Mouse (Mus musculus) midbrain, embryonic 13.5 days (tissue): ENCODE results near the gene Abca4. TPM values are rescaled to one million over a fixed set of nuclear protein-coding genes. Genes with fewer than 3 reads are reported as not detected.

Experiments used
- ATAC-seq: fragments of 200-750 bp; cut with Nextera tagmentation; 2 replicates; pipeline ENCODE4 v1.8.0; 2017; ENCODE audit warnings: mild to moderate bottlenecking, moderate TSS enrichment, moderate library complexity
- H3K27ac ChIP-seq: fragments of 300-500 bp; sonication (generic); 2 replicates; pipeline ENCODE4 v1.5.1; 2015; ENCODE audit warnings: inconsistent platforms, mild to moderate bottlenecking, moderate library complexity
- H3K27me3 ChIP-seq: fragments of 300-500 bp; sonication (generic); 2 replicates; pipeline ENCODE4 v1.6.1; 2015; ENCODE audit warnings: mild to moderate bottlenecking, inconsistent platforms
- H3K36me3 ChIP-seq: fragments of 300-500 bp; sonication (generic); 2 replicates; pipeline ENCODE4 v1.6.1; 2015; ENCODE audit warnings: mild to moderate bottlenecking, inconsistent platforms
- H3K4me1 ChIP-seq: fragments of 300-500 bp; sonication (generic); replicated peaks from 2 replicates; pipeline ENCODE4 v1.6.1; 2015; ENCODE audit warnings: inconsistent platforms
- H3K4me2 ChIP-seq: fragments of 300-500 bp; sonication (generic); replicated peaks from 2 replicates; pipeline ENCODE4 v1.6.1; 2015; ENCODE audit warnings: moderate library complexity, mild to moderate bottlenecking, inconsistent platforms
- H3K4me3 ChIP-seq: fragments of 300-500 bp; sonication (generic); replicated peaks from 2 replicates; pipeline ENCODE4 v1.5.1; 2015; ENCODE audit warnings: mild to moderate bottlenecking, inconsistent platforms
- H3K9ac ChIP-seq: fragments of 300-500 bp; sonication (generic); replicated peaks from 2 replicates; pipeline ENCODE4 v1.6.1; 2015; ENCODE audit warnings: mild to moderate bottlenecking, inconsistent platforms
- H3K9me3 ChIP-seq: fragments of 300-500 bp; sonication (generic); 2 replicates; pipeline ENCODE4 v1.6.1; 2016; ENCODE audit warnings: mild to moderate bottlenecking, inconsistent platforms
- WGBS: fragments of 180-500 bp; shearing (Covaris S2); methylation state at CpG from one replicate; pipeline ENCODE4 v1.1.7; 2015; 5-methylcytosine and 5-hydroxymethylcytosine counted together
- polyA plus RNA-seq: library from polyadenylated mRNA; unstranded; fragments of >200 nt; fragmentation: Nextera tagmentation; extraction: Ambion mirVana; gene quantifications from 2 replicates; pipeline ENCODE4 v1.2.1, GENCODE M21; 2015

Abca4 gene
- polyA plus RNA-seq, 1 experiment from 2014 or later, result 1.3 TPM

DNA sequence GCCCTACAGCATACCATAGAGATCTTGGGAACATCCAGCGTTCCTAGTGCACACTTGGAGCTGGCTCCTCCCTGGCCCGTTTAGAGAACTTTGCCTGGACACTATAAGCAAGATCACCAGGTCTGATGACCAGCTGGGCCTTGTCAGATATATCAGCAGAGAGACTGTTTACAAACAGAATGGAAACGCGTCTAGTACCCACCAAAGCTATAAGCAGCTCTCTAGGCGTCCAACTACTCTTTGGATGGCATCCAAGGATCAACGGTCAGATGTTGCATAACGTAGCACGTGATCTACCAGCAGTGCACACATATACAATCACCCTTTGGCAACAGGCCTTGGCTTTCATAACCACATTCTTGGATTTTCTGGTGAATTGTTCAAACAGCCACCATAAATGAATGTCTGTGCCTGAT, 154.7 kb downstream of the Abca4 start:
- Histone ChIP-seq H3K27me3 (no peaks in the 10 kb centered on the region), H3K36me3 (no peaks in the 10 kb centered on the region), H3K4me3 (no peak overlapping the region), H3K27ac (no peak overlapping the region), H3K9ac (no peak overlapping the region), H3K9me3 (no peaks in the 10 kb centered on the region), H3K4me2 (no peak overlapping the region), H3K4me1 (peaks cover 10% of the 10 kb centered on the region)
- no peak for ATAC-seq
- 85% methylated on average over 8 of the region's 8 CpGs for WGBS

DNA sequence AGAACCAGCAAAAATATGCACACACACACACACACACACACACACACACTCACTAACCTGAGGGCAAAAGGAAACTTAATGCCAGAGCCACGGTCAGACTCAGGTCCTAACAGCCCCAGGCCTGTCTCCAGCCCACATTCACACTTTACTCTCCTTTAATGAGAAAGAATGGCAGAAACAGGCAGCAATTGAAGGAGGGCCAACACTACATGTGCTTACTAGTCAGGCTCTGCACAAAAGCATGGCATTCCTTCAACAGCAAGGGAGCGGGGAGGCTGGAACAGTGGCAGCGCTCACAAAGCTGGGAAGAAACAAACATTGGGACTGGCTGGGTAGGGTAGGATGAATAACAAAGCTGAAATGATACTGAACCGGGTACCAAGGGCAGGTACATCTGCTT, 155.4 kb downstream of the Abca4 start:
- no peak overlapping the region for H3K9ac ChIP-seq
- H3K27me3 ChIP-seq, result no peaks in the 10 kb centered on the region
- no peak overlapping the region for H3K4me2 ChIP-seq
- H3K27ac ChIP-seq, result no peak overlapping the region
- 82% methylated on average over 4 of the region's 4 CpGs for WGBS
- H3K9me3 ChIP-seq, result no peaks in the 10 kb centered on the region
- H3K36me3 ChIP-seq, result no peaks in the 10 kb centered on the region
- ATAC-seq, result no peak
- H3K4me1 ChIP-seq, result peaks cover 10% of the 10 kb centered on the region
- H3K4me3 ChIP-seq, result no peak overlapping the region

DNA sequence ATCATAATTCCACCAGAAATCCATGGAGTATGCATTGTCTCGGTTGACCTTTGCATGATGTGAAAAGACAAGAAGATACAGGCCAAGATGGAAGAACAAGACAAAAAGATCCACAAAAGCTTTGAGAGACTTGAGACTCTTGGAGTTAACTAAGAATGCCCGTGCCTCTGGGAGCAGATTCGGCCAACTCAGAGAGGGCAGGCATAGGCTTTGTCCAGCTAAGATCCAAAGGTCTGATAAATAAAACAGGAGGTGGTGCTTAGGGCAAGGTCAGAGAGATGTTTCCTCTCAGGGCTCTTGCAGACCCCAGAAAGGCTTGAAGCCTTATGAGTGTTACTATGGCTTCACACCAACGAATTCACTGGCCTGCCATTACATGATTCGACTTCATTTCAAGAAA, 155.8 kb downstream of the Abca4 start:
- no peak for ATAC-seq
- H3K4me1 ChIP-seq, result peaks cover 10% of the 10 kb centered on the region
- H3K4me2 ChIP-seq, result no peak overlapping the region
- no peaks in the 10 kb centered on the region for H3K27me3 ChIP-seq
- H3K36me3 ChIP-seq, result no peaks in the 10 kb centered on the region
- H3K4me3 ChIP-seq, result no peak overlapping the region
- no peak overlapping the region for H3K27ac ChIP-seq
- no peak overlapping the region for H3K9ac ChIP-seq
- 86% methylated on average over 5 of the region's 5 CpGs for WGBS
- no peaks in the 10 kb centered on the region for H3K9me3 ChIP-seq

DNA sequence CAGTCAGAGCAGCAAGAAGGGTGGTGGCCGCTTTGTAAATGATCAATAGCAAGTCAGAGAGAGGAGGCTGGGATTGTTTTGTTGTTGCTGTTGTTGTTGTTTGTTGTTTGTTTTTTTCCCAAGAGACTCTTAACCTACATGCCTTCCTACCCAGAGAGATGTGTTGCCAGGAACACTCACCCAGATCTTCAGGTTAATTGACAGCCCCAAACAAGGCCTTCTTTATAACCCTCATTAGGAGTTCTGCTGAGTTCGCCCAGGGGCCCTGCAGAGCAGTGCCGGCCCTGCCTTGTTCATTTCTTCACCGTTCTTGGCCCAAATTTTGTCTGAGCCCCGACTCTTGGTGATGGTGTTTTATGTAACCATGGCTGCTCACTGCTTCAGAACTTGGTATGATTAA, 156.2 kb downstream of the Abca4 start:
- Histone ChIP-seq H3K36me3 (no peaks in the 10 kb centered on the region), H3K4me3 (no peak overlapping the region), H3K9ac (no peak overlapping the region), H3K27me3 (no peaks in the 10 kb centered on the region), H3K4me2 (no peak overlapping the region), H3K27ac (no peak overlapping the region), H3K9me3 (no peaks in the 10 kb centered on the region), H3K4me1 (peaks cover 10% of the 10 kb centered on the region)
- 83% methylated on average over 5 of the region's 5 CpGs for WGBS
- no peak for ATAC-seq

DNA sequence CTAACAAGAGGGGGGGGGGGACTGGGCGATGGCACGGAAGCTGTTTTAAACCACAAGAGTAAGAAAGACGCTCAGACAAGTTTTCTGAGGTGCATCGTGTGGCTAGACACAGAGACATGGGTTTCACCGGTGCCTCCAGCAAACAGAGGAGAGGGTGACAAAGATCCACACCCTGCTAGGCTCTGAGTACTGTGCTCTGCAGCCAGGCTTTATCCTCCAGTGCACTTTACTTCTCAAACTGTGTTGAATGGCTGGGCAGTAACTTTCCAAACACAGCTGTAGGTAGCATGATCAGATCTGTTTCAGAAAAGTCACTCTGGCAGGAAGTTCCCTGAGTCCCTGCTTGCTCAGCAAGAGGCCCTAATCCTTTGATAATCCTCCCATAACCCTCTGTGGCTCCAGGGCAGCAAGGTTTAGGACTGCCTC, 158.1 kb downstream of the Abca4 start:
- H3K27ac ChIP-seq, result no peak overlapping the region
- H3K4me3 ChIP-seq, result no peak overlapping the region
- no peak overlapping the region for H3K9ac ChIP-seq
- ATAC-seq, result no peak
- H3K9me3 ChIP-seq, result no peaks in the 10 kb centered on the region
- H3K4me1 ChIP-seq, result peaks cover 10% of the 10 kb centered on the region
- WGBS, result 10% methylated on average over 5 of the region's 5 CpGs
- H3K27me3 ChIP-seq, result no peaks in the 10 kb centered on the region
- no peaks in the 10 kb centered on the region for H3K36me3 ChIP-seq
- no peak overlapping the region for H3K4me2 ChIP-seq

DNA sequence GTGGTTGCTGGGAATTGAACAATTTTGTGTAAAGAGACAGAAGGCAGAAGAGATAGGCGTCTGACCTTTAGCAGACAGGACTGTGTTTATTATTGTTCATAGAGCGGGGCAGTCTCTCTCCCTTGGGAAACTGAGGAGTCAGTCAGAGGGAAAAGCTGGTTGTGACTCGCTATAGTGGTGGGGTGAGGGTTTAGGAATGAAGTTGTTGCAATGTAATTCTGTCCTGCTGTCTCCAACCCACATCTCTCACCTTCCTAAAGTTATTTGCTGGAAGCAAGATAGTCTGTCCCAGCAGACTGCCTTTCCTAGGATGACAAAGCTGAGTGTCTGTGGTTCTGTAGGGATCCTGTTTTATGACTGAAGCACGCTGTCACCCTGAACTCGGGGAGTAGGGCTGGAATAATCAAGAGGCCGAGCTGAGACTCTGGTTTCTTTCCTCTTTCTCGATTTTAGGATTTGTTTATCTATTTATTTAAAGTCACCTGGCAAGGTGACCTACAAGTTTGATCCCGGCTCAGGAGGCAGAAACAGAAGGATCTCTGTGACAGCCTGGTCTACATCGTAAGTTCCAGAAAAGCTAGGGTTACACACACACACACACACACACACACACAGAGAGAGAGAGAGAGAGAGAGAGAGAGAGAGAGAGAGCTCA, 159.6 kb downstream of the Abca4 start:
- no peaks in the 10 kb centered on the region for H3K27me3 ChIP-seq
- no peak overlapping the region for H3K27ac ChIP-seq
- no peak for ATAC-seq
- no peak overlapping the region for H3K9ac ChIP-seq
- peaks cover 10% of the 10 kb centered on the region for H3K4me1 ChIP-seq
- 82% methylated on average over 9 of the region's 9 CpGs for WGBS
- no peaks in the 10 kb centered on the region for H3K36me3 ChIP-seq
- H3K4me2 ChIP-seq, result no peak overlapping the region
- no peaks in the 10 kb centered on the region for H3K9me3 ChIP-seq
- H3K4me3 ChIP-seq, result no peak overlapping the region

DNA sequence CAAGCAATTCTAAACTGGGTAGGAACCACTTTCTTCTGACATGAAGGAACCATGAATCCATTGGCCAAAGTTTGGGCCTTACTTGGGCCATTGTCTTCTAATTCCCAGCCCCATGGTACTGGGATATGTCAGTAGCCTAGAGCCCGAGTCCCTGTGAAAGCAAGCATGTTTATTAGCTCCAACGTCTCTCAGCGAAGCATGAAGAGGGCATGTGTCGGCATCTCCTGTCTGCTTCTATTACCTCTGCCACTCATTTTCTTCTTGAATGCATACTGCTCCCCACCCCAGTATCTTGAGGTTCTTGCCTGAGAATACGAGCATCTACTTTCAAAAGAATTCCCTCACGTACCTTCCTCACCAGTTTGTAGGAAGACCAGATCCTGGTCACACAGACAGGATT, 161.5 kb downstream of the Abca4 start:
- WGBS, result 83% methylated on average over 6 of the region's 6 CpGs
- H3K36me3 ChIP-seq, result no peaks in the 10 kb centered on the region
- H3K4me3 ChIP-seq, result no peak overlapping the region
- no peak overlapping the region for H3K4me2 ChIP-seq
- no peaks in the 10 kb centered on the region for H3K9me3 ChIP-seq
- ATAC-seq, result no peak
- H3K4me1 ChIP-seq, result peaks cover 10% of the 10 kb centered on the region
- H3K9ac ChIP-seq, result no peak overlapping the region
- no peak overlapping the region for H3K27ac ChIP-seq
- no peaks in the 10 kb centered on the region for H3K27me3 ChIP-seq

DNA sequence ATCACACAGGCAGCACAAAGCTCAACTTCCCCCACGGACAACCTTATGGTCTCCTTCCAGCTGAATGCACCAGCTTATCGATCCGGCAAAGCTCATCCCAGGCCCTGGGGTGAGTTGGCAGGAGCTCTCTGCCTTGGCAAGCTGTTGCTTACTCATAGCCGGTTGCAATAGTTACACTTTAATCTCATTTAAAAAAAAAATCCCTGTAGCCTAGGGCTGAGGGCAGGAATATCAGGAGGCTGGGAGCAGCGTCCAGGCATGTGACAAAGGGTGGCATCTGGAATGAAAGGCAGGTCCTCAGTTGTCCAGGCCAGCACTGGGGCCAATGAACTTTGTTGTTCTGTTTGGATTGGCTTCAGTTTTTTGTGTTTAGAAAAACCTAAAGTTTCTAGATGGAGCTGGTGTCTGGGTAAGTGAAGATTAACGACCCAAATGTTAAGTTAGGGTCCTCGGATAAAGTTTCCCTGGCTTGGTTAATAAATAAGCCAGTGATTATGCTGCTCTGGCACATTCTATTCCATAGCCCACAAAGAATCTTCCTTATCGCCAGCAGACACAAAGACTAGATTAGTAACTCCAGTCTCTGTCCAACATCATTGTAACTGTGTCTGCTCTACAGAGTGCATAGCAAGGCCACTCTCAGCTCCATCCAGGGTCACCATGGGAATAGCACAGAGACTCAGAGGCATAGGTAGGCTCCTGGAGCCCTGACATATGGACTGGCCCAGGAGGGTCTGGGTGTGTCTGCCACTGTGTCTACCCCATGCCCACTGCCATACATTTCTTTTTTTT, 162.2 kb downstream of the Abca4 start:
- H3K4me1 ChIP-seq, result peaks cover 10% of the 10 kb centered on the region
- no peaks in the 10 kb centered on the region for H3K27me3 ChIP-seq

DNA sequence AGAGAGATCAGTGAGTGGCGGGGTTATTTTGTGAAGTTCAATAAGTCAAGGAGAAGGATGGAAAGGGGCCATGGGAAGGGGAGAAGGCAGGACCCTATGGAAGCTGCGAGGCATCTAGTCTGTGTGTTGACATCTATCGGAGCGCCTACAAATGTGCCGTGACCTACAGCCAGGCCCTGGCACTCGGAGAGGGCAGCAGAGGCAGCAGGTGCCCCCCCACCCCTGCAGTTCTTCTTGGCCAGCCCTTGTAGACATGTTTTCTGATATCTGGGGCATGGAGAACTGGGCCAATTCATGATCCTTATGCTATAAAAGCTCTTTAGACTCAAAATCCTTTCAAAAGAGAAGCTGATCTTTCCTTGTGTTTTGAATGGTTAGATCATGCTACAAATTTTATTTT, 163.5 kb downstream of the Abca4 start:
- H3K9ac ChIP-seq, result no peak overlapping the region
- peaks cover 1% of the 10 kb centered on the region; the same call in 1 of the 2 replicates for H3K4me1 ChIP-seq
- no peaks in the 10 kb centered on the region for H3K27me3 ChIP-seq
- no peaks in the 10 kb centered on the region for H3K9me3 ChIP-seq
- no peak overlapping the region for H3K27ac ChIP-seq
- no peak for ATAC-seq
- no peaks in the 10 kb centered on the region for H3K36me3 ChIP-seq
- H3K4me3 ChIP-seq, result no peak overlapping the region
- WGBS, result 75% methylated on average over 6 of the region's 6 CpGs
- no peak overlapping the region for H3K4me2 ChIP-seq

More for the DNA sequence above, 162.2 kb downstream of the Abca4 start:
- Histone ChIP-seq H3K9ac (no peak overlapping the region), H3K4me2 (no peak overlapping the region), H3K9me3 (no peaks in the 10 kb centered on the region), H3K36me3 (no peaks in the 10 kb centered on the region), H3K4me3 (no peak overlapping the region), H3K27ac (no peak overlapping the region)
- no peak for ATAC-seq
- WGBS, result 62% methylated on average over 8 of the region's 8 CpGs

DNA sequence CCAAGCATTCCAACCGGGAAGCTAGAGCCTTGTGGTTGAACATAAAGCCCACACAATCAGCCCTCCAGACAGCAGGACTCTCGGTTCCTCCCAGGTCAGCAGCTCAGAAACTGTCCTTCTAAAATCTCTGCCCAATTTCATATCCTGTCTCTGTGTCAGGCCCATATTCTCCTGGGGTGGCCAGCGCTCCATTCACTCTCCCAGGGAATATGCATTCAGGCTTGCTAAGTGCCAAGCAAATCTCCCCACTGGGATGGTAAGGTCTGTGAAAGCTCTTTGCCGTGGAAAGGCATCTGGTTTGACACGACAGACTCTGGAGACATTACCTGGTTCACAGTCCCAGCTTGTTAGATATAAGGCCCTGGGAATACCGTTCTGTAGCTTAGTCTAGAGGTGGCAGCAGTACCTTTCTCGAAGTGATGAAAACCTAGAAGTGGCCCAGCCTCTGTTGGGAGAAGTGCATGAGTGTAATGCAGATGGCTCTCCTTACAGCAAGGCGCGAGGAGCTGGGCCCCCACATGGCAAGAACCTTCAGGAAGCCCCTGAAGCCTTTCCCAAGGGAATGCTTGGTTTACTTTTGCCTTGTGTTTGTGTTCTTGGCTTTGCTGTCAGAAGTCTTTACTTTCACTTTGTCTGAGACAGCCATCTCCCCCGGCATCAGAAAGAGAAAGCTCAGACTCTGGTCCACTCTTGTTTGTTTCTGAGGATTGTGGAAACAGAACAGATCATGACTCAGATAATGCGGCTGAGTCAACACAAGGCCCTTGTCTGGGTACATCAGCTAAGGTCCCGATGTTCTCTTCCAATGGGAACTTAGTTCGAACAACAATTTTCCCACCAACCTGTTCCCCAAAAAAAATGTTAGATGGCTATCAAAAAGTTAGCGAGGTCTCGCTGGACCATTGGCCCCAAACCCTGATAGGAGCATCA, 164.3 kb downstream of the Abca4 start:
- WGBS, result 88% methylated on average over 15 of the region's 15 CpGs
- H3K9me3 ChIP-seq, result no peaks in the 10 kb centered on the region
- no peak overlapping the region for H3K4me3 ChIP-seq
- no peak overlapping the region for H3K4me2 ChIP-seq
- no peak overlapping the region for H3K9ac ChIP-seq
- H3K27ac ChIP-seq, result no peak overlapping the region
- H3K4me1 ChIP-seq, result no peaks in the 10 kb centered on the region
- ATAC-seq, result no peak
- H3K36me3 ChIP-seq, result no peaks in the 10 kb centered on the region
- no peaks in the 10 kb centered on the region for H3K27me3 ChIP-seq

DNA sequence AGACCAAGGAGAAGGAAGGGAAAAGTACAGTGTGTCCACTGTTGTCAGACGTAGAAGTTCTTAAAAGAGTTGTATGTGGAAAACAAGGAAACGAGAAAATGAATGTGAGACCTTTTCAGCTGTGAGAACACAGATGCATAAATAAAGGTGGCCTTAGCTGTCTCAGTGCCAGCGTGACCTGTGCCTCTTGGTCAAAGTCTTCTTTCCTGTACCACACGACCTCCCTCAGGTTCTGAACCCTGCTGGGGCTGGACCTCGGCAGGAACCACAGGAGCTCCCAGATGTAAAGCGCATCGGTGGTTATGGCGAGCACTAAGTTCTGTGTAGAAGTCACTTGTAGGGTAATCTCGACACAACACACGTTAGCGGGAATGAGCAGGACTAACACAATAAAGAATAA, 165.3 kb downstream of the Abca4 start:
- Histone ChIP-seq H3K9ac (no peak overlapping the region), H3K36me3 (no peaks in the 10 kb centered on the region), H3K27ac (no peak overlapping the region), H3K9me3 (no peaks in the 10 kb centered on the region), H3K27me3 (no peaks in the 10 kb centered on the region), H3K4me3 (no peak overlapping the region), H3K4me2 (no peak overlapping the region), H3K4me1 (no peaks in the 10 kb centered on the region)
- ATAC-seq, result no peak
- 94% methylated on average over 11 of the region's 11 CpGs for WGBS

DNA sequence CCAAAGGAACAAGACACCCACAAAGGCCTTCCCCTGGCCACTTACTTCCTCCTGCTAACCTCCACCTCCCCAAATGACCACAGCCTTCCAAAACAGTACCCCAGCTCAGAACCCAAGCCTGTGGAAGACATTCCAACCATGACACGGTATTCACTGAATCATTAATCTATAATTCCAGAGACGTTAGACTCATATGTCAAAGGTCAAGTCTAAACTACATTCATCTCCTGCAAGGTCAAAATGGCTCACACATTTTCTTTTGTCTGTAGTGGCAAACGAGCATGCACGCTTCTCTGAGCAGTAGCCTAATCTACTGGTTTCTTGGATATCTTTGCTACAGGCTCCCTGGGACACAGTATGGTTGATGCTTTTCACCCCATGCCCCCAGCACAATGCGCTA, 166.2 kb downstream of the Abca4 start:
- Histone ChIP-seq H3K36me3 (no peaks in the 10 kb centered on the region), H3K27me3 (no peaks in the 10 kb centered on the region), H3K9ac (no peak overlapping the region), H3K4me3 (no peak overlapping the region), H3K4me2 (no peak overlapping the region), H3K4me1 (no peaks in the 10 kb centered on the region), H3K9me3 (no peaks in the 10 kb centered on the region), H3K27ac (no peak overlapping the region)
- ATAC-seq, result no peak
- 61% methylated on average over 5 of the region's 5 CpGs for WGBS
